Mouse (Mus musculus) Patski (cell line): ENCODE data around the gene Cpsf2. TPM values are rescaled to one million over a fixed set of nuclear protein-coding genes. Genes with fewer than 3 reads are reported as not detected.
"Not testable (repeated sequence)": the region's sequence is repeated elsewhere in the genome, so short reads cannot be mapped to it uniquely, and the experiment has no call there.

ENCODE experiments used
- ATAC-seq: fragments of 100-300 bp; one replicate; pipeline ENCODE4 v1.8.0; 2021
- CTCF ChIA-PET: fragments of 350-600 bp; sonication (Branson Sonifier 250); formaldehyde crosslinking; loops from one replicate; lab custom pipeline; 2022; ENCODE audit warnings: inconsistent platforms; lab: Charles Lee
- POLR2A ChIA-PET: fragments of 350-600 bp; sonication (Branson Sonifier 250); formaldehyde crosslinking; loops from one replicate; lab custom pipeline; 2022; ENCODE audit warnings: antibody characterized with exemption, inconsistent platforms; lab: Charles Lee
- DNase-seq: peaks from one replicate; pipeline ENCODE4 v3.0.0-alpha.2; 2011; ENCODE audit warnings: low read depth, low spot score
- H3K27me3 ChIP-seq: fragments of 371-371 bp; one replicate; pipeline ENCODE4 v1.5.1; 2021
- CTCF ChIP-seq: fragments of 100-300 bp; IDR thresholded peaks from one replicate; pipeline ENCODE4 v1.5.1; 2021
- in situ Hi-C: fragments of 300-500 bp; cut with MboI; formaldehyde crosslinking; loops from 3 replicates; pipeline ENCODE4 v1.11.1; 2018; ENCODE audit warnings: low pct_unique_long_range_greater_than_20kb, mixed read lengths
- polyA plus RNA-seq: library from polyadenylated mRNA; unstranded; gene quantifications from one replicate; pipeline ENCODE4 v1.2.3, GENCODE M21; 2021

The Cpsf2 gene
- polyA plus RNA-seq: 31.0 TPM

DNA sequence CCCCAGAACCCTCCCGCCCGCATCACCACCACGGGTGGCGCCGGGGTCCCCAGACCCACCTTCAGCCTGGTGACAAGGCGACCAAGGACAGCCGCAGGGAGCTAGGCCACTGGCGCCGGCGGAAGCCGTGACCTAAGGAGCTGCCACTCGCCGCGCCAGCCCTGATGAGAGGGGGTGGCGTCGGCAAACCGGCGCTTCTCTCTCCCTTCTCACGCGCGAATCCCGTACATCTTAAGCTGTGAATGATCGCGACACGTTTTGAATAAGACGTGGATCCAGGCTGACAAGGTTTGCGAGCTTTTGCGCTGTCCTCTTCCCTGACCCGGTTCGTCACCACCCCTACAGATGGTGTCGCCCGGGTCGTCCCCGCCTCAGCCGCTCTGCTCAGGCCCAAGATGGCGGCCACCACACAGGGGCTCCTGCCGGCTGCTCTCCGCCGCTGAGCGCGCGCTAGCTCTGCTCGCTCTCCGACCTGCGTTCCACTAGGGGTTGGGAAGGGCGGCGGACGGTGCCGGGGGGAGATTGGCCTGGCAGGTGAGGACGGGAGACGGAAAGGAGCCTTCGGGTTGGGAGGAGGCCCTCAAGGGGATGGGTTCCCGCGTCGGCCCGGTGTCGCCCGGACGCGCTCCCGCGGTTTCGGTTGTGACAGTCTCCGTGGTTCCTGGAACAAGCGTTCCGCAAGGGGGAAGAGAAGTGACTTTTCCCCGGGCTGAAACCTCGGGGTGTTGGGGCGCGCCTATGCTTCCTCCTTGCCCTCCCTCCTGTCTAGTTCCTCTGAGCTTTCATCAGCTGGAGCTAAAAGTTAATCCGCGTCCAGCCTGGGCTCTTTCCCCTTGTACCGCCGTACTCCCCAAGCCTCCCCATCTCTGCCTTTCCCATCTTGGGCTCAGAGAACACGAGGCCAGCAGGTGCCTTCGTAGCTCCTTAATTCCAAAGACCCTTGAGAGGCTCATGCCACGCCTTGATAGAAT is at the start of gene Cpsf2:
Cpsf2 (plus strand) TSS at position 388 of the 971 bp plus-strand sequence.
- ChIA-PET CTCF (interaction anchor here (0.9 to 1.2 kb wide), 3 partner anchors 16 to 21 kb away, joined by 3 read pairs; no protein-coding TSS in a partner anchor), POLR2A (interaction anchor here (0.6 to 1.0 kb wide), 2 partner anchors 14 to 118 kb away, joined by 3 to 11 read pairs; no protein-coding TSS in a partner anchor)
- in situ Hi-C loops: loop anchor here (25.0 kb wide), 1 partner anchor 786 kb away; the partner anchor contains the start of genes Gm20604, Gm28051, Gon7 and Ubr7
- ATAC-seq (peak; percentile 95), DNase-seq (no peak)
- H3K27me3 ChIP-seq: no peaks in the 10 kb centered on the region
- no peak for TF ChIP-seq CTCF

DNA sequence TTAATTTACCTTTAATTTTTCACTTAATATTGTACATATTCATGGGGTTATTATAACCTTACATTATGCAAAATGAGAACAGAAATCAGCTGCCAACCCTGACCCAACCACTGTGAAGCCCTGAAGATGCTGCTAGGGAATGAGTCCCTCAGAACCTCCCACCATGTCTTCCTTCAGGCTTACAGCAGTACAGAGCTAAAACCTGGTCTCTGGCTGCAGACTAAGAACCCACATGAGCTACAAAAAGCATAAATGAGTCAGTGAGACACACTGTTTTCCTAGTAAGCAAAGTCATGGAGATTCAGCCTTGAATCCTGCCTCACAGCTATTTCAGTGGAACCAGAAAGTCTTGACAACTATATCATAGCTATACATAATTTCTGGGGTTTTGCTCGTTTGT is 47.4 kb upstream of the Cpsf2 start:
- in situ Hi-C loops: no loop called here
- ChIA-PET CTCF (interaction anchor here (1.6 kb wide), 1 partner anchor 15 kb away, joined by 5 read pairs; no protein-coding TSS in a partner anchor), POLR2A (interaction anchor here (0.6 kb wide), 1 partner anchor 53 kb away, joined by 5 read pairs; no protein-coding TSS in a partner anchor)
- H3K27me3 ChIP-seq: no peaks in the 10 kb centered on the region
- no peak for TF ChIP-seq CTCF
- DNase-seq (no peak), ATAC-seq (no peak)

DNA sequence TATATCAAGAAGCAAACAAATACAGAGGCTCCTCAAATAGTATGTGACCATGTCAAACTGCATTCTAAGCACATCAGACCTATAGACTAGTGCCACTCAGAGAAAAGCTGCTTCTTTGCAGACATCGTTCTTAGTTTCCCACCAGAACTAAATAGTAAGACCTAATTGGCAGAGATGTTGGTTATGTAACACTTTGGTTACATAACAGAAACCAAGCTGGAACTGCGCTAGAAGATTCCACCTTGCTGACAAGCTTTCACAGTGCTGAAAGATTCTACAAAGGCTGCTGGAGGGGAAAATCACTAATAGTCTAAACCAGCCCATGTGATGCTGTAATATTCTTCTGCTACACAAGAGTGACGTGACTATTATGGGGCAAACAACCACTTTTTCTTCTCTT is 40.6 kb upstream of the Cpsf2 start:
- CTCF ChIA-PET: no interaction called here
- in situ Hi-C loops: no loop called here
- H3K27me3 ChIP-seq: no peaks in the 10 kb centered on the region
- no peak for DNase-seq
- no peak for TF ChIP-seq CTCF
- no peak for ATAC-seq
- POLR2A ChIA-PET: no interaction called here

DNA sequence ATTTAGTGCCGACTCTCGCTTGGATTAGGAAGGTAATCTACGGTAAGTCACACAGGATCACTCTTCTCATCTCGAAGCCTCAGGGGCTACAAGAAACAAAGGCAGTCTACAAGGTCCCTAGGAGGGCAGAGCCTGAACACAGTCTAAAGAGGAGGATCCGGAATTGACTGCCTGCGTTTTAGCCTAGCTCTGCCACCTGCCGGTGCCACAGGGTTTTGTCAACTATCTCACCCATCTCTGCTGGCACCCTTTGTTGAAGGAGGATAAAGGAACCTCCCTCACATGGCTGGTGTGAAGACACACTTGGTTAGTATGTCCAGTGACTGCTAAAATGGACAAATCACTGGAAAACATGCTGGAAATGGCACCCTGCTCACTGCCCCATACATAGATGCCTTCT is 38.2 kb upstream of the Cpsf2 start:
- in situ Hi-C loops: no loop called here
- DNase-seq (no peak), ATAC-seq (no peak)
- no peak for TF ChIP-seq CTCF
- CTCF ChIA-PET: interaction anchor here (1.7 kb wide), 1 partner anchor 16 kb away, joined by 5 read pairs; no protein-coding TSS in a partner anchor
- no peaks in the 10 kb centered on the region for H3K27me3 ChIP-seq
- POLR2A ChIA-PET: no interaction called here

DNA sequence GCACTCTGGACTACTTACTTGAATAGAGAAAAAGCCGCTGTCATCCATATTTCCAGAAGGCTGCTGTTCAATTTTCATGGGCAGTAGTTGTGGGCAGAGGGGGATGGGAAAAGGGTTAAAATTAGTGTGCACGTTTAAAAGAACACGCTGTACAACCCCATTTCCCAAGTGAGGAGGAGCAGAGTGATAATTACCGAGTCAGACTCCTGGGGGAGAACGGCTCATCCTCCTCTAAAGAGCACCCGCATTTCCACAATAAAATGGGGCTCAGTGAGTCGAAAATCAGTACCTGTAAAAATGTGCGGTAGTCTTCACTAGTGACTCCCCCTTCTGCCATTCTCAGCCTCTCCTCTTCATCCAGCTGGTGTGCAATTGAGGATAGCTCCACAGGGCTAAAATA is 27.8 kb upstream of the Cpsf2 start:
- ChIA-PET CTCF (no interaction called here), POLR2A (no interaction called here)
- H3K27me3 ChIP-seq: no peaks in the 10 kb centered on the region
- ATAC-seq (no peak), DNase-seq (no peak)
- no peak for TF ChIP-seq CTCF
- in situ Hi-C loops: no loop called here

DNA sequence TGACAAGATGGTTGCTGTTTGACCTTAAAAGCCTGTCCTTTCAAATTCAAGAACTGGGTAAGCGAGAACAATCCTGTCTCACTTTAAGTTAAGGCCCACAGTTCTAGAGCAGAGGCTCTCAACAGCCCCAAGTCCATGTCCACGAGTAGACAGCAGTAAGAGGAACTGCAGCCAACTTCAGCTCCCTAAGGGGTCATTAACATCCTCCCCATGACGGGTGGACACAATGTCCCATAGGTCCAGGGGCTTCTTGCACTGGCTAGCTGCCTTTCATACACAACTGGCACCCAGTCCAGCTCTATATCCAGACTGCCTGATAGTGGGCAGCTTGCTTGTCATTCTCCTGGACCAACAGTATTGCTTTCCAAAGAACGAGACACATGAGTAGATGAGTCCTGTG is 27.0 kb upstream of the Cpsf2 start:
- DNase-seq (no peak), ATAC-seq (no peak)
- TF ChIP-seq CTCF: no peak
- CTCF ChIA-PET: no interaction called here
- POLR2A ChIA-PET: no interaction called here
- in situ Hi-C loops: no loop called here
- no peaks in the 10 kb centered on the region for H3K27me3 ChIP-seq

DNA sequence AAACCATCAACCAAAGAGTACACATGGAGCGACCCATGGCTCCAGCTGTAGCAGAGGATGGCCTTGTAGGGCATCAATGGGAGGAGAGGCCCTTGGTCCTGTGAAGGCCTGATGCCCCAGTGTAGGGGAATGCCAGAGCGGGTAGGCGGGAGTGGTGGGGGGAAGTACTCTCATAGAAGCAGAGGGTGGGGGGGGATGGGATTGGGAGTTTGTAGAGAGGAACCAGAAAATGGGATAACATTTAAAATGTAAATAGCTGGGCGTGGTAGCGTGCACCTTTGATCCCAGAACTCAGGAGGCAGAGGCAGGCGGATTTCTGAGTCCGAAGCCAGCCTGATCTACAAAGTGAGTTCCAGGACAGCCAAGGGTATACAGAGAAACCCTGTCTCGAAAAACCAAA is 20.0 kb upstream of the Cpsf2 start:
- DNase-seq, CTCF ChIA-PET, in situ Hi-C loops, H3K27me3 ChIP-seq, ATAC-seq: not testable (repeated sequence)
- POLR2A ChIA-PET: interaction anchor here (0.7 kb wide), 1 partner anchor 1290 kb away, joined by 3 read pairs; no protein-coding TSS in a partner anchor

DNA sequence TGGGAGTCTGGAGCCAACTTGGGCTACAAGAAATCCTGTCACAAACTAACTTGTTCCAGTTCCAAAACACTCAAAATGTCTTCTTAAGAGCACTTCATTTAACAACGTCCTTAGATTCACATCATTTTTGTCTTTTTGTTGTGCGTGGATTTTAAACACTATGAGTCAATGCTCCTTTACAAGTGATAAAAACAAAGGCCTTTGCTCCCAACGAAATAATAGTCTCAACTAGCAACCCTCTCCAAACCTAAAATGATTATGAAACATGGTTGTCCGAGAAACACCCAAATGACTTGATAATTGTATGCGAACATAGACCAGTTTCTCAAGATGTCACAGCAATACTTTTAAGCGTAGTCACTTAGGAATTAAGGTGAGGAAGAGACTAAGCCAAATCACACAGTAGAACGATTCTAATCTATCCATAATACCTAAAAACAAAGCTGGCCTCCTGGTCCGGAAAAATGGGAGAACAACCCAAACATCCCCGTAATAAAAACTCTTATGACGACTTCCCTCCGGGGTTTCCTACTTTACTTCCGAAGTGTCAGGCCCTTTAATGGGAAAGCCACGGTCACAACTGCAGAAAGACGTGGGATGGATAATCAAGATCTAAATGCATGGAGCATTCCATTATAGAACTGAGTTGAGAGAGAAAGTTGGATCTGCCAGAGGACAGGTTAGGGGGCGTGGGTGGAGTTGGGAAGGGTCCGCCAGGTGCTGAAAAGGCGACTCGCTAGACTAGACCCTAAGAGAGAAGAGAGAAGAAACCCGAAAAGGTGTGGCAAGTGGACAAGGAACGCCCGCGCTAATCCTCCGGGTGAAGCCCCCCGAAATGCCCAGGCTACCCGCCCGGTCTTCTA is 18.5 kb upstream of the Cpsf2 start:
- POLR2A ChIA-PET: no interaction called here
- H3K27me3 ChIP-seq: no peaks in the 10 kb centered on the region
- CTCF ChIA-PET: no interaction called here
- TF ChIP-seq CTCF: no peak
- ATAC-seq (peak; percentile 18), DNase-seq (no peak)
- in situ Hi-C loops: no loop called here

DNA sequence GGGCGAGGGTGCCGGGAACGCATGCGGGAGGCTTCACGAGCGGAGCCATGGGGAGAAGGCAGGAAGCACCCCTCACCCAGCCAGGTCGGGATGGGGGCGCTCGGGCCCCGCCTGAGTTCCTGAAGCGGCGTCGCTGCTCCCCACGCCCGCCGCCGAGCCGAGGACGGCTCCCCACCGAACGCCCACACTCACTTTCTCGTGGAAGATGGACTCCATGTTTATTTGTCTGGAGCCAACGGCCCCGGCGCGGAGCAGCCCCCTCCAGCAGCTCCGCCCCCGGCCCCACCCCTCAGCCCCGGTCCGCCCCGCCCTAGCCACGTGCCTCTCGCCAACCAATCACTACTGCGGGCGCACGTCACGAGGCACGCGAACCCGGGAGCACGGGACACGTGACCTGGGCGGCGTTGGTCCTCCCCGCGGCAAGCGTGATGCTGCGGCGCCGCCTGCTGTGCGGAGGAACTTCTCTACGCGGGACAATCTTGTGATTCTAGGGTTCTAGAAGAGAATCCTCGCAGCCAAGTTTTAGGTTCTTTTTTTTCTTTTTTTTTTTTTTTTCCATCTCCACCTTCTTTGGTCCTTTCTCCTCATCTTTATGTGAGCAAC is 17.7 kb upstream of the Cpsf2 start, which contains the start of gene Atxn3:
Atxn3 (minus strand) TSS at position 305 of the 603 bp plus-strand sequence.
- CTCF ChIA-PET: interaction anchor here (0.7 to 1.1 kb wide), 2 partner anchors 12 to 17 kb away, joined by 3 read pairs; no protein-coding TSS in a partner anchor
- DNase-seq (peak; percentile 64), ATAC-seq (peak; percentile 97)
- no peaks in the 10 kb centered on the region for H3K27me3 ChIP-seq
- TF ChIP-seq CTCF: peak; percentile 84
- POLR2A ChIA-PET: interaction anchor here (0.7 kb wide), 1 partner anchor 663 kb away, joined by 4 read pairs; no protein-coding TSS in a partner anchor
- in situ Hi-C loops: no loop called here
